Mouse (Mus musculus): ENCODE measurements around the gene Lbh. TPM values are rescaled to one million over a fixed set of nuclear protein-coding genes. Genes with fewer than 3 reads are reported as not detected.

Gene Lbh
- polyA plus RNA-seq, 2 experiments, result 0.85 to 6.2 TPM

- H3K4me3 ChIP-seq (ENCODE audit: insufficient read depth in 1 of 2, low read depth in 2 of 2, low read length in 2 of 2), result no peak overlapping the region
- no peak overlapping the region for H3K9ac ChIP-seq (replicated peaks)
- H3K27ac ChIP-seq, result no peak overlapping the region
- ATAC-seq (ENCODE audit: insufficient read depth), result no peak
- H3K9me3 ChIP-seq (ENCODE audit: control insufficient read depth, low read length), result no peaks in the 10 kb centered on the region
- DNase-seq (ENCODE audit: low read depth in 3 of 3, low spot score in 3 of 3), result no peak
- H3K36me3 ChIP-seq (replicated peaks; ENCODE audit: control insufficient read depth, insufficient read depth, low read depth), result no peaks in the 10 kb centered on the region
- no peak for TF ChIP-seq EP300 (IDR thresholded peaks at IDR 0.05; ENCODE audit: low read depth)
- no peak for TF ChIP-seq CTCF (IDR thresholded peaks at IDR 0.05; ENCODE audit: low read depth)
- H3K4me1 ChIP-seq (replicated peaks; ENCODE audit: control insufficient read depth in 2 of 2, insufficient read depth in 2 of 2, low read length in 1 of 2), result peaks cover 0 to 3% of the 10 kb centered on the region in 2 experiments; a peak in 1 of 4 replicates
- 56% methylated on average over 5 of the region's 5 CpGs for WGBS (ENCODE audit: insufficient replicate concordance)
- no peaks in the 10 kb centered on the region for H3K27me3 ChIP-seq (ENCODE audit: control insufficient read depth, insufficient read depth, low read length)
- H3K4me2 ChIP-seq (ENCODE audit: low read depth), result no peak overlapping the region
Observed at GRCm38 (mm10) chr17:72959497-72960039, 41.5 kb downstream of the Lbh start.

- Histone ChIP-seq H3K9me3 (ENCODE audit: control insufficient read depth, low read length) (no peaks in the 10 kb centered on the region), H3K36me3 (replicated peaks; ENCODE audit: control insufficient read depth, insufficient read depth, low read depth) (no peaks in the 10 kb centered on the region), H3K4me1 (replicated peaks; ENCODE audit: control insufficient read depth in 2 of 2, insufficient read depth in 2 of 2, low read length in 1 of 2) (peaks cover 0 to 3% of the 10 kb centered on the region in 2 experiments; a peak in 1 of 4 replicates), H3K4me3 (ENCODE audit: insufficient read depth in 1 of 2, low read depth in 2 of 2, low read length in 2 of 2) (no peak overlapping the region), H3K4me2 (ENCODE audit: low read depth) (no peak overlapping the region), H3K9ac (replicated peaks) (no peak overlapping the region), H3K27ac (no peak overlapping the region), H3K27me3 (ENCODE audit: control insufficient read depth, insufficient read depth, low read length) (no peaks in the 10 kb centered on the region)
- ATAC-seq (ENCODE audit: insufficient read depth) (no peak), DNase-seq (ENCODE audit: low read depth in 3 of 3, low spot score in 3 of 3) (no peak)
- WGBS (ENCODE audit: insufficient replicate concordance), result 74% methylated on average over 4 of the region's 4 CpGs
- TF ChIP-seq EP300 (IDR thresholded peaks at IDR 0.05; ENCODE audit: low read depth) (no peak), CTCF (IDR thresholded peaks at IDR 0.05; ENCODE audit: low read depth) (no peak)
Observed at GRCm38 (mm10) chr17:72960243-72960642, 42.1 kb downstream of the Lbh start.

GRCm38 (mm10) chr17:72960873-72961272 is 42.8 kb downstream of the Lbh start:
- DNase-seq (ENCODE audit: low read depth in 3 of 3, low spot score in 3 of 3) (no peak), ATAC-seq (ENCODE audit: insufficient read depth) (no peak)
- no peaks in the 10 kb centered on the region for H3K27me3 ChIP-seq (ENCODE audit: control insufficient read depth, insufficient read depth, low read length)
- no peaks in the 10 kb centered on the region for H3K9me3 ChIP-seq (ENCODE audit: control insufficient read depth, low read length)
- H3K4me1 ChIP-seq (replicated peaks; ENCODE audit: control insufficient read depth in 2 of 2, insufficient read depth in 2 of 2, low read length in 1 of 2), result peaks cover 0 to 3% of the 10 kb centered on the region in 2 experiments; a peak in 1 of 4 replicates
- H3K4me2 ChIP-seq (ENCODE audit: low read depth), result no peak overlapping the region
- H3K4me3 ChIP-seq (ENCODE audit: insufficient read depth in 1 of 2, low read depth in 2 of 2, low read length in 2 of 2), result no peak overlapping the region
- no peak overlapping the region for H3K9ac ChIP-seq (replicated peaks)
- WGBS (ENCODE audit: insufficient replicate concordance), result 11% methylated on average over 2 of the region's 2 CpGs
- no peak overlapping the region for H3K27ac ChIP-seq
- no peaks in the 10 kb centered on the region for H3K36me3 ChIP-seq (replicated peaks; ENCODE audit: control insufficient read depth, insufficient read depth, low read depth)
- no peak for TF ChIP-seq EP300 (IDR thresholded peaks at IDR 0.05; ENCODE audit: low read depth)
- no peak for TF ChIP-seq CTCF (IDR thresholded peaks at IDR 0.05; ENCODE audit: low read depth)

GRCm38 (mm10) chr17:72961953-72962630 is 44.0 kb downstream of the Lbh start:
- DNase-seq (ENCODE audit: low read depth in 3 of 3, low spot score in 3 of 3) (no peak), ATAC-seq (ENCODE audit: insufficient read depth) (no peak)
- 52% methylated on average over 8 of the region's 8 CpGs for WGBS (ENCODE audit: insufficient replicate concordance)
- Histone ChIP-seq H3K9ac (replicated peaks) (no peak overlapping the region), H3K4me2 (ENCODE audit: low read depth) (no peak overlapping the region), H3K4me1 (replicated peaks; ENCODE audit: control insufficient read depth in 2 of 2, insufficient read depth in 2 of 2, low read length in 1 of 2) (peaks cover 0 to 3% of the 10 kb centered on the region in 2 experiments; a peak in 1 of 4 replicates), H3K36me3 (replicated peaks; ENCODE audit: control insufficient read depth, insufficient read depth, low read depth) (no peaks in the 10 kb centered on the region), H3K4me3 (ENCODE audit: insufficient read depth in 1 of 2, low read depth in 2 of 2, low read length in 2 of 2) (no peak overlapping the region), H3K9me3 (ENCODE audit: control insufficient read depth, low read length) (no peaks in the 10 kb centered on the region), H3K27ac (no peak overlapping the region), H3K27me3 (ENCODE audit: control insufficient read depth, insufficient read depth, low read length) (no peaks in the 10 kb centered on the region)
- TF ChIP-seq EP300 (IDR thresholded peaks at IDR 0.05; ENCODE audit: low read depth) (no peak), CTCF (IDR thresholded peaks at IDR 0.05; ENCODE audit: low read depth) (no peak)

GRCm38 (mm10) chr17:72965687-72966086 is 47.6 kb downstream of the Lbh start:
- H3K4me2 ChIP-seq (ENCODE audit: low read depth), result no peak overlapping the region
- ATAC-seq (ENCODE audit: insufficient read depth), result no peak
- DNase-seq (ENCODE audit: low read depth in 3 of 3, low spot score in 3 of 3), result no peak
- no peak overlapping the region for H3K27ac ChIP-seq
- no peaks in the 10 kb centered on the region for H3K36me3 ChIP-seq (replicated peaks; ENCODE audit: control insufficient read depth, insufficient read depth, low read depth)
- WGBS (ENCODE audit: insufficient replicate concordance), result 65% methylated on average over 5 of the region's 5 CpGs
- H3K27me3 ChIP-seq (ENCODE audit: control insufficient read depth, insufficient read depth, low read length), result no peaks in the 10 kb centered on the region
- no peak overlapping the region for H3K4me3 ChIP-seq (ENCODE audit: insufficient read depth in 1 of 2, low read depth in 2 of 2, low read length in 2 of 2)
- H3K9ac ChIP-seq (replicated peaks), result no peak overlapping the region
- TF ChIP-seq EP300 (IDR thresholded peaks at IDR 0.05; ENCODE audit: low read depth) (no peak), CTCF (IDR thresholded peaks at IDR 0.05; ENCODE audit: low read depth) (no peak)
- peaks cover 0 to 4% of the 10 kb centered on the region in 2 experiments; a peak in 2 of 4 replicates for H3K4me1 ChIP-seq (replicated peaks; ENCODE audit: control insufficient read depth in 2 of 2, insufficient read depth in 2 of 2, low read length in 1 of 2)
- H3K9me3 ChIP-seq (ENCODE audit: control insufficient read depth, low read length), result no peaks in the 10 kb centered on the region
